In the genomic region with DNA sequence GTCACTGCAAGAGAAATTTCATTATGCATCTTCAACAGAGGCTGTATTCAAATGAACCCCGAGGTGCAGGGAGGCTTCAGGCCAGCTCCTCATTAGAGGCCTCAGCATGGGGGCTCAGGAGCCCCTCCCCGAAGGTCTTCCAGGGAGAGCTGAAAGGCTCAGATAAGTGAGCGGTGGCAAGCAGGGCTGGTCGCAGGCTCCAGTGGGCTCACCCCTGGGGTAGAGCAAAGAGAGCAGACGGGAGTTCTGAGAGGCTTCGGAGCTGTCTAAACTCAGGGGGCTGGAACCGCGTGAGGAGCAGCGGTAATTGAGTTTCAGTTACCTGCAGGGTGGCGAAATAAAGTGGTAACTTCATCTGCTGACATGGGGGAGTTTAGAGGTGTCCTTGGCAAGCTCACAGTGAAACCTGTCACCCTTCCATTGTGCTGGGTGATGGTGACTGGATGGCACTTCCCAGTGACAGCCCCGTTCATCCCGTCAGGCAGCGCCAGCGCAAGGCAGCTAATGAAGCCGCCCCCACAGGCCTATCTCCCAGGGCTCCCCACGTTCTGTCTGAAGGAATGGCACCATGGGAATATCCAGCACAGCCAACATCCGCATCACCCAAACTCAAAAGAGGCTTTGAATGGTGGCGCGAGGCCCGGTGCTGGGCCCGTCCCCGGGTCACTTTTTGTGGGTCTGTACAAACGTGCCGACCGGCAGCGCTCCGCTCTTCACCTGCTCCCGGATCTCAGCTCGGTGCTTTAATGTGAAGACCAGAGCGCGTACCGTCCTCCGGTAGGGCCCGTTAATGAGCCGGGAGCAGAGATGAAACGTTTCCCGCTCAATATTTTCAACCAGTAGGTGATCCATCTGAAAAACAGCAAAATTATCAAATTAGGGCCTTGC, we compare ENCODE assay signal across 14 mouse cellular contexts. TPM values are rescaled to one million over a fixed set of nuclear protein-coding genes. Genes with fewer than 3 reads are reported as not detected.
DNase-seq lines count a peak whose midpoint lies in the region; ATAC-seq and TF ChIP-seq lines count a peak whose summit lies in the region.
"Had no signal": no experiment of that assay in that cellular context is flagged by ENCODE, and none has a peak within 500 bp of the region (broad histone marks: within the 10 kb centered on the region; RNA-seq: fewer than 3 reads in every experiment).

No protein-coding gene starts in this region.

- no peaks in the 10 kb centered on the region for H3K27me3 ChIP-seq in intestine, embryonic 15.5 days (replicated peaks)
- H3K27me3 ChIP-seq in intestine, postnatal 0 days (replicated peaks; ENCODE audit: control insufficient read depth, insufficient read depth, low read length) = no peaks in the 10 kb centered on the region
- 0 out of 2 replicates have a peak, but pooled peaks cover 7% of the 10 kb centered on the region for H3K27me3 ChIP-seq in embryonic facial prominence, embryonic 13.5 days
- no peaks in the 10 kb centered on the region for H3K27me3 ChIP-seq in hindbrain, embryonic 15.5 days
- no peaks in the 10 kb centered on the region for H3K27me3 ChIP-seq in neural tube, embryonic 12.5 days (replicated peaks)
- H3K27me3 ChIP-seq: liver, embryonic 13.5 days; Patski had no signal

- ATAC-seq in intestine, embryonic 15.5 days = peak; percentile 26; the same call in 1 of the 2 replicates
- ATAC-seq in intestine, postnatal 0 days = no peak
- no peak for ATAC-seq in embryonic facial prominence, embryonic 13.5 days (ENCODE audit: insufficient number of reproducible peaks, insufficient read depth, low FRiP score, low TSS enrichment, low read depth)
- peak; percentile 49 for ATAC-seq in hindbrain, embryonic 15.5 days (ENCODE audit: low FRiP score, low read depth)
- ATAC-seq in neural tube, embryonic 12.5 days (ENCODE audit: low FRiP score, low read depth) = peak; percentile 45; the same call in 1 of the 2 replicates
- ATAC-seq: Patski had no signal

- no peak for TF ChIP-seq CTCF in intestine, postnatal 0 days (IDR thresholded peaks at IDR 0.05; ENCODE audit: low read depth)

- DNase-seq in spleen, postnatal 10 days (ENCODE audit: low spot score in 2 of 2) = no peak
- DNase-seq in lung, postnatal 36 days = no peak
- no peak for DNase-seq in layer of hippocampus, adult 8-10 months (ENCODE audit: low spot score in 2 of 2)
- DNase-seq: heart, postnatal 10 days; liver, embryonic 13.5 days had no signal

- H3K9ac ChIP-seq in intestine, embryonic 15.5 days = no peak overlapping the region
- H3K9ac ChIP-seq in intestine, postnatal 0 days (ENCODE audit: low read depth, low read length) = no peak overlapping the region
- 0 out of 2 replicates have a peak overlapping the region, but pooled peaks have one; percentile 32 for H3K9ac ChIP-seq in embryonic facial prominence, embryonic 13.5 days
- H3K9ac ChIP-seq in hindbrain, embryonic 15.5 days = no peak overlapping the region; the same call in 1 of the 2 replicates
- no peak overlapping the region for H3K9ac ChIP-seq in neural tube, embryonic 12.5 days
- H3K9ac ChIP-seq: liver, embryonic 13.5 days had no signal

- H3K4me1 ChIP-seq in intestine, embryonic 15.5 days (replicated peaks) = peaks cover 14% of the 10 kb centered on the region
- no peaks in the 10 kb centered on the region for H3K4me1 ChIP-seq in intestine, postnatal 0 days (replicated peaks; ENCODE audit: control insufficient read depth, insufficient read depth, low read length)
- peaks cover 53% of the 10 kb centered on the region for H3K4me1 ChIP-seq in embryonic facial prominence, embryonic 13.5 days
- peaks cover 47% of the 10 kb centered on the region for H3K4me1 ChIP-seq in hindbrain, embryonic 15.5 days (replicated peaks)
- H3K4me1 ChIP-seq in neural tube, embryonic 12.5 days = peaks cover 35% of the 10 kb centered on the region

- H3K36me3 ChIP-seq in intestine, embryonic 15.5 days = peaks cover 5% of the 10 kb centered on the region; the same call in 1 of the 2 replicates
- H3K36me3 ChIP-seq in intestine, postnatal 0 days (ENCODE audit: control insufficient read depth, insufficient read depth) = peaks cover 30% of the 10 kb centered on the region; the same call in 1 of the 2 replicates
- H3K36me3 ChIP-seq in embryonic facial prominence, embryonic 13.5 days = peaks cover 22% of the 10 kb centered on the region
- H3K36me3 ChIP-seq in hindbrain, embryonic 15.5 days = no peaks in the 10 kb centered on the region
- H3K36me3 ChIP-seq in neural tube, embryonic 12.5 days = peaks cover 3% of the 10 kb centered on the region; the same call in 1 of the 2 replicates

- H3K4me3 ChIP-seq in intestine, embryonic 15.5 days (replicated peaks) = no peak overlapping the region
- no peak overlapping the region for H3K4me3 ChIP-seq in intestine, postnatal 0 days (ENCODE audit: low read depth, low read length)
- H3K4me3 ChIP-seq in embryonic facial prominence, embryonic 13.5 days = no peak overlapping the region
- no peak overlapping the region for H3K4me3 ChIP-seq in hindbrain, embryonic 15.5 days
- no peak overlapping the region for H3K4me3 ChIP-seq in neural tube, embryonic 12.5 days
- H3K4me3 ChIP-seq: layer of hippocampus, adult 2 months; liver, embryonic 13.5 days had no signal

- 58% methylated on average over 37 of the region's 37 CpGs for WGBS in intestine, embryonic 15.5 days
- WGBS in intestine, postnatal 0 days = 70% methylated on average over 37 of the region's 37 CpGs
- WGBS in embryonic facial prominence, embryonic 13.5 days = 40% methylated on average over 37 of the region's 37 CpGs
- WGBS in hindbrain, embryonic 15.5 days = 23% methylated on average over 37 of the region's 37 CpGs
- WGBS in neural tube, embryonic 12.5 days = 49% methylated on average over 37 of the region's 37 CpGs

- H3K4me2 ChIP-seq in intestine, embryonic 15.5 days (replicated peaks) = no peak overlapping the region
- no peak overlapping the region for H3K4me2 ChIP-seq in intestine, postnatal 0 days (replicated peaks; ENCODE audit: low read depth)
- H3K4me2 ChIP-seq in embryonic facial prominence, embryonic 13.5 days = no peak overlapping the region
- H3K4me2 ChIP-seq in hindbrain, embryonic 15.5 days = peak overlapping the region; percentile 5; the same call in 1 of the 2 replicates
- peak overlapping the region; percentile 3; the same call in 1 of the 2 replicates for H3K4me2 ChIP-seq in neural tube, embryonic 12.5 days (replicated peaks)
- H3K4me2 ChIP-seq: liver, embryonic 13.5 days had no signal

- H3K27ac ChIP-seq in intestine, embryonic 15.5 days = 0 out of 2 replicates have a peak overlapping the region, but pooled peaks have one; percentile 4
- H3K27ac ChIP-seq in intestine, postnatal 0 days (ENCODE audit: low read depth, low read length) = no peak overlapping the region
- no peak overlapping the region for H3K27ac ChIP-seq in embryonic facial prominence, embryonic 13.5 days
- peak overlapping the region; percentile 66 for H3K27ac ChIP-seq in hindbrain, embryonic 15.5 days (replicated peaks)
- 0 out of 2 replicates have a peak overlapping the region, but pooled peaks have one; percentile 3 for H3K27ac ChIP-seq in neural tube, embryonic 12.5 days
- H3K27ac ChIP-seq: layer of hippocampus, adult 2 months; macrophage had no signal

- no peaks in the 10 kb centered on the region for H3K9me3 ChIP-seq in intestine, embryonic 15.5 days
- H3K9me3 ChIP-seq in intestine, postnatal 0 days (ENCODE audit: control insufficient read depth) = no peaks in the 10 kb centered on the region
- H3K9me3 ChIP-seq in embryonic facial prominence, embryonic 13.5 days = no peaks in the 10 kb centered on the region
- no peaks in the 10 kb centered on the region for H3K9me3 ChIP-seq in hindbrain, embryonic 15.5 days
- H3K9me3 ChIP-seq in neural tube, embryonic 12.5 days = no peaks in the 10 kb centered on the region
- H3K9me3 ChIP-seq: liver, embryonic 13.5 days had no signal

RNA-seq across cellular contexts. Expression of gene Tmem59, which starts 39.0 kb away (rescaled TPM):
- polyA plus RNA-seq in intestine, embryonic 15.5 days (2015; fragmentation: Nextera tagmentation; extraction: Ambion mirVana) = 394 and 425 TPM in 2 replicates
- 560 and 584 TPM in 2 replicates for polyA plus RNA-seq in intestine, postnatal 0 days (2015; fragmentation: Nextera tagmentation; extraction: Ambion mirVana)
- polyA plus RNA-seq in embryonic facial prominence, embryonic 13.5 days (2015; fragmentation: Nextera tagmentation; extraction: Ambion mirVana) = 492 and 497 TPM in 2 replicates
- polyA plus RNA-seq in hindbrain, embryonic 15.5 days (2015; fragmentation: Nextera tagmentation; extraction: Ambion mirVana) = 355 and 390 TPM in 2 replicates
- 398 and 399 TPM in 2 replicates for polyA plus RNA-seq in neural tube, embryonic 12.5 days (2016; fragmentation: Nextera tagmentation; extraction: Ambion mirVana)
- total RNA-seq in layer of hippocampus, adult 8-10 months (2022) = 100 to 1,000 TPM; 213 to 240 (median 224) TPM

RNA-seq across cellular contexts. Expression of gene Tceanc2, which starts 39.7 kb away (rescaled TPM):
- 21.8 and 35.1 TPM in 2 replicates for polyA plus RNA-seq in intestine, embryonic 15.5 days (2015; fragmentation: Nextera tagmentation; extraction: Ambion mirVana)
- 16.6 and 17.7 TPM in 2 replicates for polyA plus RNA-seq in intestine, postnatal 0 days (2015; fragmentation: Nextera tagmentation; extraction: Ambion mirVana)
- polyA plus RNA-seq in embryonic facial prominence, embryonic 13.5 days (2015; fragmentation: Nextera tagmentation; extraction: Ambion mirVana) = 24.1 and 37.7 TPM in 2 replicates
- 16.6 and 37.6 TPM in 2 replicates for polyA plus RNA-seq in hindbrain, embryonic 15.5 days (2015; fragmentation: Nextera tagmentation; extraction: Ambion mirVana)
- polyA plus RNA-seq in neural tube, embryonic 12.5 days (2016; fragmentation: Nextera tagmentation; extraction: Ambion mirVana) = 26.9 and 28.8 TPM in 2 replicates
- 10 to 100 TPM; 15.9 to 18.9 (median 17.0) TPM for total RNA-seq in layer of hippocampus, adult 8-10 months (2022)

RNA-seq across cellular contexts. Expression of gene Cdcp2, which starts 42.5 kb away (rescaled TPM):
- polyA plus RNA-seq in intestine, embryonic 15.5 days (2015; fragmentation: Nextera tagmentation; extraction: Ambion mirVana) = not detected in 2 replicates
- polyA plus RNA-seq in intestine, postnatal 0 days (2015; fragmentation: Nextera tagmentation; extraction: Ambion mirVana) = not detected in 2 replicates
- polyA plus RNA-seq in embryonic facial prominence, embryonic 13.5 days (2015; fragmentation: Nextera tagmentation; extraction: Ambion mirVana) = not detected in 2 replicates
- 0.16 TPM in 1 of 2 replicates, not detected in the other for polyA plus RNA-seq in hindbrain, embryonic 15.5 days (2015; fragmentation: Nextera tagmentation; extraction: Ambion mirVana)
- polyA plus RNA-seq in neural tube, embryonic 12.5 days (2016; fragmentation: Nextera tagmentation; extraction: Ambion mirVana) = 0.34 and 0.37 TPM in 2 replicates
- not detected for total RNA-seq in layer of hippocampus, adult 8-10 months (2022)
- total RNA-seq: common myeloid progenitor, adult 5-6 weeks; heart, postnatal 10 days; layer of hippocampus, adult 2 months had no signal
- polyA plus RNA-seq: liver, embryonic 13.5 days; macrophage; Patski had no signal

Comparison
In these comparisons a context has a peak if more than half of its experiments do, and no peak if none do; other contexts are left out.
1. ATAC-seq: peak in intestine, embryonic 15.5 days (single experiment), hindbrain, embryonic 15.5 days (single experiment) and neural tube, embryonic 12.5 days (single experiment); none in intestine, postnatal 0 days (single experiment) and embryonic facial prominence, embryonic 13.5 days (single experiment).
2. H3K27ac ChIP-seq: peak in intestine, embryonic 15.5 days (single experiment), hindbrain, embryonic 15.5 days (single experiment) and neural tube, embryonic 12.5 days (single experiment); none in intestine, postnatal 0 days (single experiment) and embryonic facial prominence, embryonic 13.5 days (single experiment).
3. H3K4me2 ChIP-seq: peak in hindbrain, embryonic 15.5 days (single experiment) and neural tube, embryonic 12.5 days (single experiment); none in intestine, embryonic 15.5 days (single experiment), intestine, postnatal 0 days (single experiment) and embryonic facial prominence, embryonic 13.5 days (single experiment).